Mouse (Mus musculus) retina, embryonic 14.5 days (tissue): ENCODE data around the gene Ccl20.

ENCODE experiments used
- DNase-seq: peaks from one replicate; pipeline ENCODE4 v3.0.0-alpha.2; 2015; ENCODE audit warnings: low spot score

Ccl20 gene

DNA sequence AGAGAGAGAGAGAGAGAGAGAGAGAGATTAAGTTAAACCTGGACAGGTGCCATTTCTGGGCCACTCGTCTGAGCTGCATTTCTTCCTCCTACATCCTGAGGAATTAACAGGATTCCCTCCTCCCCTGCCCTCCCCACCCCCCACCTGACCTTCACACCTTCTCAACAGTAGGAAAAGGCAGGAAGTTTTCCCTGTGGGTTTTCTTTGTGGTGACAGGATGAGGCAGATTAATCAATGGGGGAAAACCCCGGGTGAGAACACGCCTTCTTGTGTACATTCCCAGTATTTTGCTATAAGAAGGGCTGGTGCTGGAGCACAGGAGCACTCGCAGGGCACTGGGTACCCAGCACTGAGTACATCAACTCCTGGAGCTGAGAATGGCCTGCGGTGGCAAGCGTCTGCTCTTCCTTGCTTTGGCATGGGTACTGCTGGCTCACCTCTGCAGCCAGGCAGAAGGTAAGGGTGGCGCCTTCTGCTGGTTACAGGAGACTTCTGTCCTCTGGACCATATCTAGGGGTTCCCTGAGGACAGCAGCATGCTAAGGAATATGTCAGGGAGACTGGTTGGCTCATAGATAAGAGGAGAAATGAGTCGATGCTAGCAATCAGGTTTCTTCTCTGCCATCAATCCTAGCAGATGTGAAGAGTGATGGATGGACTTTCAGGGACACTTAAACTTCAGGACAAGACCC is at the start of gene Ccl20:
Ccl20 (plus strand) TSS at position 320 of the 691 bp plus-strand sequence.
- DNase-seq, result no peak

DNA sequence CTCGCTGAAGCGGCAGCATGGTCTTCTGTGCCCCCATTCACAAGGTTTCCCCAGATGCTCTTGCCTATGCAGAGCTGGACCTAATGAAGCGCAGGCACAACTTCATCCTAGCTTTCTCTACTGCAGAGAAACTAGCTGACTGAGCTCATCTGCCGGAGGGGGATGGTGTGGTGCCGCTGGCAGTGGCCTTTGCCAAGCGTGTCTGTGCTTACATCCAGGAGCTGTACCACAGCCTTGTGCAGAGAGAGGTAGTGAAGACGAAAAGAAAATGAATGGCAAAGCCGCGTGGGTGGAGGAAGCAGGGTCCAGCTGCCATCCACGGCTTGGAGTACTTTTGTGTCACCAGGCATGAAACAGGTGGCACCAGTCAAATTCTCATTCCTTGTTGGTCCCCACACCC is 49.4 kb upstream of the Ccl20 start:
- DNase-seq, result no peak

DNA sequence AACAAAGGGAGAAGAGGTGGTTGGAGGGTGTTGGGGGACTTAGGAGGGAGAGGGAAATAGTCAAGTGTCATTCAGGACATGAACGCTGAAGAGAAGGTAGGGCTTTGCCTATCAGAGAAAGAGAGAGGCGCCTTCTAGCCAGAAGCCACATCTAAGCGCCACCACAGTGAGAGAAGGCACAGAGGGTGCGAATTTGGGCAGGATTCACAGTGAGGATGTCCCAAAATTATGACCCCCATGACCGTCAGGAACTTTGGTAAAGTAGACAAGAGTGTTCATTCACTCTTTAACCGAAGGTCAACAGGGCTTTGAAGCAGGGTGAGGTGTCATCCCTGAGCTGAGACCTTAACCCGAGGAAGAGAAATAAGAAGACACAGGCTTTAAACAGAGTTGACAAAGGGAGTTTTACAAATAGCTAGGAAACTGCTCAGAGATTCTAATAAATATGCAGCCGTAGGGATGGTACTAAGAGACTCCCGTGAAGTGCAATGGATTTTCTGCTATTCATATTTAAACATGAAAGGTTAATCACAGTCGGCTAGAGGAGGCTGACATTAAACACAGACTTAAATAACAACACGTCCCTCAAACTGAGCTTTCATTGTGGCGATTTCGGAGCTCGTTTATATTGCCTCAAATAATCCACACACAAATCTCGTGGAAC is 40.9 kb upstream of the Ccl20 start:
- DNase-seq, result no peak

DNA sequence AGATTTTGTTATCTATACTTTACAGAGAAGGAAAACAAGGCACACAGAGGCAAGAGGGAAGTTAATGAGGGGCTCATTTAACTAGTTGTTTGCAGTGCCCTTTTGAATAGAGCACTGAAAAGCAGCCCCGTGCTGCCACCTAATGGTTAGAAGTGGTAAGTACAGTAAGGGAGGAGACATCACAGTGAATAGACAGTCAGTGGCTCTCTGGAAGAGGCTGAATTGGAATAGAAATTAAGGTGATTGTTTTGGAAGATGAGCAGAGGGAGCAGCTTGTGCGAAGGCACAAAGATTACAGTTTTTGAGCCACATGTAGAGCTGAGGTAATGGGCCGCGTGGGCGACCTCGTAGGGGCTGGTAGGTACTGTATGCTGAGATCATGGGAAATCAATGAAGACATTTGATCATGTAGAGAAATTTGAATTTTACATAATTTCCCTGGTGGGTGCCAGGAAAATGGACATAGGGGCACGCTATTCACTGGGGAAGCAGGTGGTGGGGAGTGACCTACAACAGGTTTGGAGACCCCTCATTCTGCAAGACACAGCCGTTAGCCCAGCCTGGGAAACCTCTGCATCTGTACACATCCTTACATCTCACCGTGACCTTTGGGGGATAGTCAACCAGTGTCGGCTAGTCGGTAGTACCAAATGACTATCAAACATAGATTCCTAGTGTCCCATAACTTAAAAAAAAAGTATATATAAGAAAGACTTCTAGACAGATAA is 40.2 kb upstream of the Ccl20 start:
- DNase-seq, result peak; percentile 88

DNA sequence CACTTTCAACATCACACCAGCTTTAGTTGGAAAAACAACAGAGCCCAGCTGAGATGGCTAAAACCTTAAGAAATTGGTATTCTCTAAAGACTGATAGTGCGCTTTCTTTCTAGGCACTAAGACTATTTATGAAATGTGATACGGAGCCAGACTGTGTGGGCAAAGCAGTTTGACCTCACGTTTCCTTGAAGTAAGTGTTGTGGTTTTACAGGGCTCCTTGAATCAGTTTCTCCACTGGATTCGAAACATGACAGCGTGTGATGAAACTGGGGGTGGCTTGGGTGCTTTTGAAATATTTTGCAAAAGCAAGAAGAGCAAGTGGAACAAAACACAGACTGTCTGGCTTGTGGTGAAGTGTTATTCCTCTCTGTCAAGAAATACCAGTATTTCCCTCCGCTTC is 39.5 kb upstream of the Ccl20 start:
- no peak for DNase-seq

DNA sequence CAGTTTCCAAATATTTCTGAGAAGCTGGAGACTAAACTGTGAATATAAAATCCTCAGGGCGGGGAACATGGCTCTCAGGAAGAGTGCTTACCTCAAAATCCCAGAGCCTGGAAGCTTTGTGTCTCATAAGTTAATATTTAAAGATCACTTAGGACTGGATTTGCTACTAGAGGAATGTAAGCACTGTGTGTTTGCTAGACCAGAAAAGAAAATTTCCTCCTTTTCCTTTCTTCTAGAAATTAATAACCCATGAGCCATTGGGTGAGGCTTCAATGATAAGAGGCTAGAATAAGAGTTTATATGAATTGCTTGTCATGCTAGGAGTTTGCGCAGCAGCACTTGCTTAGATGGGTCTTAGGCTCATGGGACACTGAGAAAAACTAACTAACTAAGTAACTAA is 31.8 kb upstream of the Ccl20 start:
- no peak for DNase-seq

DNA sequence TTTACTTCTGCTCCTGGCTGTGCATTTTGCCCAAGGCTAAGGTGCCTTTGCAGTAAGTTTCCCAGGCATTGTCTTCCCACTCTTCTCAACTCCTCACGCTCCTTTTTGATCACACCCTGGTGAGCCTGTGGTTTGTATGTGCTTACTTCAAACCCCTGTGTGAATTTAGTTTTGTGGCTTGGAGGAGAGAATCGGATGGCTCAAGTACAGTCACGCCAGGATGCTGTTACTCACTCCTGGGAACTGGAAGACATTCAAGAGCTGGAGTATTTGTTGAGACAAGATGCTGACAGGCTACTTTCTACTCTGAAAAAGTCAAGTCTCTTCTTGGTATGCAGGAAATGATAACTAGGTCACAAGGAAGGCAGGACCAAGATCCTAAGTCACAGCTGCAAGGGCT is 25.3 kb upstream of the Ccl20 start:
- DNase-seq, result no peak

DNA sequence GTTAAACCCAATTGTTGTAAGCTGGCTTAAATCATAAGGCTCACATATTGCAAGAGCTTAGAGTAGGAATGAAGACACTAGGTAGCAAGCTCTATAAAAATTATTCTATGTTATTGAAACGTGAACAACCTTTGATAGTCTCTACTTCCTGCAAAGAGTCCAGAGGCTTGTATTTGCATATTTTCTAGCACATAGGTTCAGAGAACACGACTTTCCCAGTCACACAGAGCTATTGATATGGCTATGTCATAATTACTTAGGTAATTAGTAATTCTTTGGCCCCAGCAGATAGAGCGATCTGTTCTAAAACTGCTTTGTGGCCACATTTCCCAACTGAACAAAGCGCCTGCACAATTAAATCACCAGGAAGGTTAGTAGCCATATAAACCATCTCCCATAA is 19.6 kb upstream of the Ccl20 start:
- DNase-seq, result no peak

DNA sequence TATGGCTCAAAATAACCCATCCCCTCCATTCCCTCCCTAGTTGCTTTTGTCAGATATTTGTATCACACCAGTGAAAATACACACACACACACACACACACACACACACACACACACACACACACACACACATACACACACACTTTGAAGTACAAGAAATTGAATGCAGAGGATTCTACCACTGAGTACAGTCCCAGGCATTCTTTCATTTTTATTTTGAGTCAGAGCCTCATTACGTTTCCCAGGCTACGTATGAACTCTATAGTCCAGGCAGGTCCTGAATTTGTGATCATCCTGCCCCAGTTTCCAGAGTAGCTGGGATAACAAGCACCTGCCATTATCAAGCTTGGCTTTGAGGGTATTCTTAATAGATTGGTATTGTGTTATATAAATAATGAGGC is 17.4 kb upstream of the Ccl20 start:
- DNase-seq, result no peak

DNA sequence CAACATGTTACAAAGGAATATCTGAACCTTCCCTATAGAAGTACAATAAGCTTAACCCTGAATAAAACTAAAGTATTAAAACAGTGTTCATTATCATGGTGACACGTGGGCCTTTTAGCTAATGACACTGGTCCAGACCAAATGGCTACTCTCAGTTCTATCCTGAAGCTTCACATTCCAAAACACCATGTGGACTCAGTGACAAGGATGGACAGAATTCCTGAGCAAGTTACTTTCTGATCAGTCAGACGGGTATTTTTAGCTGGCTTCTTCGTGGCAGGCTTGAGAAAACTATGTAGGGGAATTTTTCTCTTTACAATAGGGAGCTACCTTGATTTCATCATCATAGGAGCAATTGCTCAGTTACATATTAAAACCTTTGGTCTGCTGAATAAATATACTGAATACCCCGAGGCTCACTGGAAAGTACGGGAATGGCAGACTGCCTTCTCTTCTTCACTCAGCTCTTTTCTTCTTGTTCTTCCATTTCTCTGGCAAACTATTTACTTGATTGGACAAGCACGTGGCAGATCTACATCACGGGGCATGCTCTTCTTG is 16.9 kb upstream of the Ccl20 start:
- DNase-seq, result no peak

DNA sequence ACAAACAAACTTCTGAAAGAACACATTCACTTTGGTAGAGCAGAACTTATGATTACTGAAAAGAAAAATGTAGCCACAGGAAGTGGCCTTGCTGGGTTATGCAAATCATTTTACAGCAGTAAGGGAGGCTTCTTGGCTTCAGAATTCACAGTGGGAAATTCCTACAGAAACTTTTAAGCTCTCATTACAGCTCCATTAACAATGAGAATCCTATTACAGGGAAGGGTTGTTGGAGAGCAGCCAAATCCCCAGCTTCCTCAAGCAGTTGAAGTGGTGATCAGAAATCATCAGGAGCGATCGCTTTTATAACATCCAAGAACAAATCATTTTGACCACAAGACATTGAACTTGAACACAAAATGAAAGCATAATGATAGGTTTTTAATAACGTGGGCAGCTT is 14.7 kb upstream of the Ccl20 start:
- no peak for DNase-seq

DNA sequence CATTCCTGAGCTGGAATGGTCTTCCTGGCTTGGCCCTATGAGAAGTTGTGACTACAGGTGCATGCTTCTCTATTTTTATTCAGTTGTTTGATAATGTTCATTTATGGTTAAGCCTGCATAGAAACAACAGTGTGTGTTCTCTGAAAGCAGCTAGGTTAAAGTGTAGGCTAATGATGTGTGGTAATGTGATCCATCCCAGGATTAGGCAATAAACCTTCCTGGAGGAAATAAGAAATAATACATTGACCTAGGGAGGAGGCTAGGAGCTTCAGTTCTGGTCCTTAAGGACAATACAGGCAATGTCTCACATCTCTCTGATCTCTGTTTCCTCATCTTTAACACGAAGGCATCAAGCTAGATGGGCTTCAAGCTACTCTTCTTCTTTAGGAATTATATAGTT is 11.1 kb upstream of the Ccl20 start:
- no peak for DNase-seq

DNA sequence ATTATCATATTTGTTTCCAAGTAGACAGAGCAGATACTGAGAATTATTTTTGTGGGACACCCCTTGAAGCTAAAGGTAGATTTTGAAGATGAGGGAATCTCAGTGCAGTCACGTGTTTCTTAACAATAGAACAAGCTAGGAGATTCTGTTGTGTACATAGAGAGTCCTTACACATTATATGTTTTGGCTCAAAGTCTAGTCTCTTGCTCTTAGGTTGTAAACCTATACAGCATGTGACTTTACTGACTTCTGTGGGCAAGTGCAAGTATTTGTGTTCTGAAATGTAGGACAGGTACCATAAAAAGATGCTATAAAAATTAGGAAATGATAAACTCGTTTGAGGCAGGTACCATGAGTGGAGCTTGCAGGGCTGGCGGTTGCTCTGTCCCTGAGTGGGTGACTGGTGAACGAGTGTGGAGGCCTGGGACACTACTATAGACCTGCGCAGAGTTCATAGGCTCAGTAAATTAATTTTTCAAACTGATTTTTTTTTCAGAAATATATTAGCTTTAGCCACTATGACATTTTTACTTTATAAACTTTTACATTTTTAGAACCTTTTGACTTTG is 9.1 kb upstream of the Ccl20 start:
- no peak for DNase-seq

DNA sequence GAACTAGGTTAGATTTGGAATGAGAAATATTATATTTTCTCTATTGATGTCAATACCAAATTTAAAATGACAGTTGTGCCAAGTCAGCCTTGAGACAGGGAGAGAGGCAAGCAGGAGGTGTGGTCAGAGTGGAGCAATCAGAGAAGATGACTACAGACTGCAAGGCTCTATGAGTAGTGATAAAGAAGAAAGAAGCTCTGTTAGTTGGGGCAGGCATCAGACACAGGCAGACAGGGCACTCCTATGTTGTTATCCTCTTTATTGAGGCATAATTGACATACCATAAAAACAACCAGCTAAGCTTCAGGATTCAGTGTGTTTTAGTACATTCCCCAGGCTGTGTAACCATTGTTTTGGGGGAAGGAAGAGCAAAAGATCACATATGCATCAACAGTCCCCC is 5.6 kb upstream of the Ccl20 start:
- no peak for DNase-seq

DNA sequence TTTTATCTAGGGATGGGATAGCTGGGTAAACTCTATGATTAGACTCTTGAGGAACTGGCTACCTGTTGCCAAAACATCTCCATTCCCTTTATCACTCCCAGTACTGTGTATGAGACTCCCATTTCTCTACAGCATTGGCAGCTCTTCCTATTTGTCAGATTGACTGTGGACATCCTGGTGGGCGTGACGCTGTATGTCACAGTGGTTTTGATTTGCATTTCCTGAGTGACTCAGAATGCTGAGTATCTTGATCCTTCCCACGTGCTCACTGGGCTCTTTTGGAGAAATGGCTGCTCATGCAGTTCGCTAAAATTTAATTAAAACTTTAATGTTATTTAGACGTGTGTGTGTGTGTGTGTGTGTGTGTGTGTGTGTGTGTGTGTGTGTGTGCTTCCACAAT is 4.8 kb upstream of the Ccl20 start:
- no peak for DNase-seq

DNA sequence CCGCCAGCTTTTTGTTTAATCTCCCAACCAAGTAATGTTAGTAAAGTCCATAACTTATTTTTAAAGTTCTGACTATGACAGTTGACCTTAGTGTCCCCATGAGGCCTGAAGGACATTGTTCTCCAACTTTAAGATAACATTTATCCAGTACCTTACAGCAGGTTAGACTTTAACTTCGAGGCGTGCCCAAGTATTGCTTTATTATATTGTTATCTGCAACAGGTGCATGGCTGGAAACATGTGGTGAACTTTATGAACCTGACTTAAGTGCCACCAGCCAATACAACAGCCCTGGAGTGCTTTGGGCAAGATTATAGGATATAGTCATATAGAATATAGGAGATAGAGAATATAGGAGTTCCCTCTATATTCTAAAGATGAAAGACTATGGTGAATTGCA is 651 bp downstream of the Ccl20 start:
- DNase-seq, result no peak

DNA sequence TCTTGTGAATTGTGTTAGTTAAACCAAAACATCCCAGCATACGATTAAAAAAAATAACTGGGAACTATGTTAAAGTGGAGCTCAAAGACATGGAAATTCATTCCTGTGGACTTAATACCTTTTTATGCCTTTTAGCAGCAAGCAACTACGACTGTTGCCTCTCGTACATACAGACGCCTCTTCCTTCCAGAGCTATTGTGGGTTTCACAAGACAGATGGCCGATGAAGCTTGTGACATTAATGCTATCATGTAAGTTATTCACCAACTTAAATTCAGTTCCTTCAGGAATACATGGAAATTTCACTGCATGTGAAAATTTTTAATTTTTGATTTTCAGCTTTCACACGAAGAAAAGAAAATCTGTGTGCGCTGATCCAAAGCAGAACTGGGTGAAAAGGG is 1.1 kb downstream of the Ccl20 start:
- no peak for DNase-seq

DNA sequence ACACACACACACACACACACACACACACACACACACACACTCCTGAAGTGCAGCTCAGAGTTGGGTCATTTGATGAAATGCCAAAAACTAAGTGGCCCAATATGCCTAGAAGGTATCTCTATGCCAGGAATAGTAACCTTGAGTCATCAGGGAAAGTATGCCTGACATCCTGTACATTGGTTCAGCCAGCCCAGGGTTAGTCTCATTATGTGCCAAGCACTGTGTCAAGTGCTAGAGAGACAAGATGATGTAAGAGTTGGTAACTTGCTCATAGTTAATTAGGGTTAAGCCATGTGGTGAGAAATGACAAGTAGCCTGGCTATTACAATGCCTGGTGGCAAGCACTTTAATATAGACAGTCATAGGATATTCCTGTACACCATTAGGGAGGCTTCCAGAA is 3.3 kb downstream of the Ccl20 start:
- no peak for DNase-seq

DNA sequence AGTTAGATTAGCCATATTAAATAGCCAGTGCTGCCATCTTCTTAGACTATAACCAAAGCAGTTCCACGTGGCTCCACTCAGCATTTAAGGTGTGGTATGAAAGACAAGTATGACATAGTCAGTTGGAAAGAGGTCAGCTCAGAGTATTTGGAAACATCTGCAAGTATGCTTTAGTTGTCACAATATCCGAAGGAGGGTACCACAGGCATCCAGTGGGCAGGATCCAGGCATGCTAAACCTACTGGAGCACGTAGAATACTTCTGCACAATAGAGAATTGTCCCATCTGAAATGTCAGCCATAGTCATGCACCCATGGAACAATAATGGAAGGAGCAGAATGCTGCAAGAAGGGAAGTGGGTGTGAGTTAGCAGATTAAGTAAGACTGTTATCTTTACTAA is 3.7 kb downstream of the Ccl20 start:
- DNase-seq, result no peak

DNA sequence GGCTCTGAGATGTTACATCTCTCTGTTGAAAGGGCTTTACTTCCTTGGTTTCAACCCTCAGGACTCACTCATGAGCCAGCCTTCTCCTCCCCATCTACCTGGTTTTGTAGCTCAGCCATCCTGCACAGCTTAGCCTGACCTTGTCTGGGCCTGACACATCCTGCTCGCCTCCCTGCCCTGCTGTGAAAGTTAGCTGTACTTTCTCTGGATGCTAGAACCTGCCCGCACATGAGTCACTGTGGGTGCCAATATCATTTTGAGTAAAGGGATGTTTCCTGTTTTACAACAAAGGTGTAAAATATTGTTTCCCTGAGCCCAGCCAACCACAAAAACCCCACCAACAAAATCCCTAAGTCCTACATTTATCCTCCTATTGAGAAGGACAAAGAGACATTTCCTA is 6.6 kb downstream of the Ccl20 start:
- DNase-seq, result no peak

DNA sequence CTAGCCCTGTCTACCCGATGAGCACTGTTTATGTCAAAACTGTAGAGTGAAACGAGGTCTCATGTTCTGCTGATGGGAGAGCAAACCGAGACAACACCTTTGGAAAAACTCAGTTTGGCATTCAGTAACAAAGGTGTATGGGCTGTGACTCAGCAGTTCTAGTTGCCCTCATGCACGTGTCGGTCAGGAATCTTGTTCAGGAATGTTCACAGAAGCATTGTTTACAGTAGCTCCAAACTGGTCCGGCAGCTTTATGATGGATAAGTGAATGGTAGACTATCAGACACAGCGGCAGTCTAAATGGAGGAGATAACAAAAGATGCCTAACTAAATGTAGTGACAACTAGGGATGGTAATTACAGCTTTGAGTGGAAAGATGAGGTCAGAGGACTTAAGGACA is 19.3 kb downstream of the Ccl20 start:
- no peak for DNase-seq

DNA sequence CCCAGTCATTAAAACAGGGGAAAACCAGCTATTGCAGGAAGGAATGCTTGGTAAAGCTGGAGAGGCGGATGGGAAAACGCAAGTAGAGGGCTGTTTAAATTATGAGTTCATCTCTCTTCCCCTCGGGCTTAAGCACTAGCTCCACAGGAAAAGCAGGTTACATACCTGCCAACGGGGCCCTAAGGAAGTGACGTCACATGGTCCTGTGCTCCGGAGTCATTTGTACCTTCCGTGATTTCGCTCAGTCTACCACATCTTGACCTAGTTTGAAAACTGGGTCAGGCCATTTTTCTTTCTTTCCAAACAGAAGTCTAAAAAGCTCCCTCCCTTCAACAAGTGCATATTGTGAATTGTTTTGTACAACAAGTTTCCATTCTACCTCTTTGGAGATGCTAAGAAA is 21.3 kb downstream of the Ccl20 start:
- DNase-seq, result no peak

DNA sequence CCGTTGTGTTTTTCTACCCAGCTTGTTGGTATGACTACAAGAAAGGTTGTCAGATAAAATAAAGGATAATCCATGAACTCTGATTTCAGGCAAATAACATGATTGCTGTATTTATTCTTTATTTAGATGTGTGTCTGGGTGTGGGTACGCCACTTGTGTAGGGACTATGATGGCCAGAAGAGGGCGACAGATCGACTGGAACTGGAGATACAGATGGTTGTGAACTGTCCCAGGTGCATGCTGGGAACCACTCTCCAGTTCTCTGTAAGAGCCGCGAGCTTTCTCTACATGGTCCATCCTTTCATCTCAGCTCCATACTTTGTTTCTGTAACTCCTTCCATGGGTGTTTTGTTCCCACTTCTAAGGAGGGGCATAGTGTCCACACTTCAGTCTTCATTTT is 22.2 kb downstream of the Ccl20 start:
- no peak for DNase-seq
